Comparison of ENCODE assay signal across 9 mouse cellular contexts in the genomic region with DNA sequence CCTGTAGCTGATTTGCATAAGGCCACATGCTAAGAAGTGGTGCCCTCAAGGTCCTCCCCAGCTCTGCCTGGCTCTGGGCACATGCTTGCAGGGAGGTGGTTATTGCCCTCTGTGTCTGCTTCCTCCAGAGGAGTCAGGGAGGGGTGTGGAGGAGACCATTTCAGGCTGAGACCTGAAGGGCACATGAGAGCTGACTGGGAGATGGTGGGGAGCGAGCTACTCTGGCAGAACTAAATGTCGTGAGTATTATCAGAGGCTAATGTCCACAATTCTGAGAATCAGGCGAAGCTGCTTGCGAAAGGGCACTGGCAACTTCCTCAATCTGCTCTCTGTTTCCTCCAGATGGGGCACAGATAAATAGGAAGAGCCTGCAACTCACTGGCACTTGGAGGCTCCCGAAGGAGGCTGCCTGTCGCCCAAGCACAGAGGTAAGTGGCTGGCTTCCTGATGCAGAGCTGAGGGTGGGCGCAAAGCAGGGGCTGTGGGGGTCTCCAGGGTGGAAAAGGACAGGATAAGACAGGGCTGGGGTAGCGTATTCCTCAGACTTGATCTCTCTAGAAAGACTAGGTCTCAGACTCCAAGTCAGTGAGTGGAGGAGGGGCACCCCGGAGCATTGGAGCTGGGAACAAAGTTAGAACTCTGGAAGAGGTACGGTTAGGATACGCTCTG. TPM values are rescaled to one million over a fixed set of nuclear protein-coding genes. Genes with fewer than 3 reads are reported as not detected.
DNase-seq lines count a peak whose midpoint lies in the region; ATAC-seq lines count a peak whose summit lies in the region.
"Had no signal": no experiment of that assay in that cellular context is flagged by ENCODE, and none has a peak within 500 bp of the region (broad histone marks: within the 10 kb centered on the region; RNA-seq: fewer than 3 reads in every experiment).

Gene Csf2rb, plus strand, starts transcription at position 82 of the 669 bp plus-strand sequence.

- H3K79me2 ChIP-seq in macrophage (ENCODE audit: inconsistent target), result peaks cover 50% of the 10 kb centered on the region

- no peak within 1 kb of the TSS for H3K4me3 ChIP-seq in forebrain, embryonic 10.5 days
- H3K4me3 ChIP-seq in forebrain, embryonic 12.5 days (replicated peaks), result no peak within 1 kb of the TSS
- H3K4me3 ChIP-seq in macrophage (ENCODE audit: inconsistent target), result peak within 1 kb of the TSS; percentile 85
- H3K4me3 ChIP-seq in midbrain, embryonic 14.5 days (replicated peaks; ENCODE audit: low read depth, low read length), result no peak within 1 kb of the TSS

- H3K9me3 ChIP-seq in forebrain, embryonic 10.5 days, result no peaks in the 10 kb centered on the region
- H3K9me3 ChIP-seq in forebrain, embryonic 12.5 days, result no peaks in the 10 kb centered on the region
- H3K9me3 ChIP-seq in midbrain, embryonic 14.5 days (ENCODE audit: control insufficient read depth, low read length), result no peaks in the 10 kb centered on the region

- no peak for ATAC-seq in forebrain, embryonic 12.5 days (ENCODE audit: low FRiP score)
- peak; percentile 81 for ATAC-seq in hematopoietic stem cell, adult 5-6 weeks (replicated peaks in 1 of 2; ENCODE audit: insufficient read depth in 1 of 2, low FRiP score in 2 of 2, low TSS enrichment in 1 of 2, low read depth in 1 of 2, poor library complexity in 2 of 2, severe bottlenecking in 2 of 2)
- ATAC-seq in midbrain, embryonic 14.5 days (ENCODE audit: low FRiP score, low TSS enrichment), result no peak

- no peak within 1 kb of the TSS for H3K4me2 ChIP-seq in forebrain, embryonic 12.5 days
- H3K4me2 ChIP-seq in midbrain, embryonic 14.5 days (ENCODE audit: low read length), result no peak within 1 kb of the TSS

- H3K27me3 ChIP-seq in forebrain, embryonic 10.5 days (ENCODE audit: poor library complexity, severe bottlenecking), result no peaks in the 10 kb centered on the region
- H3K27me3 ChIP-seq in forebrain, embryonic 12.5 days, result no peaks in the 10 kb centered on the region
- H3K27me3 ChIP-seq in midbrain, embryonic 14.5 days (ENCODE audit: control insufficient read depth, insufficient read depth, low read length), result no peaks in the 10 kb centered on the region

- no peaks in the 10 kb centered on the region for H3K36me3 ChIP-seq in forebrain, embryonic 10.5 days (replicated peaks)
- no peaks in the 10 kb centered on the region for H3K36me3 ChIP-seq in forebrain, embryonic 12.5 days (replicated peaks)
- no peaks in the 10 kb centered on the region for H3K36me3 ChIP-seq in macrophage (ENCODE audit: inconsistent target)
- H3K36me3 ChIP-seq in midbrain, embryonic 14.5 days (ENCODE audit: control insufficient read depth, insufficient read depth, low read length), result no peaks in the 10 kb centered on the region

- DNase-seq in forebrain, embryonic 10.5 days (ENCODE audit: extremely low spot score, low spot score), result no peak
- DNase-seq in A20 (ENCODE audit: low read depth, low spot score), result peak; percentile 83
- DNase-seq in midbrain, embryonic 14.5 days, result no peak
- no peak for DNase-seq in thymus, postnatal 25 days
- DNase-seq in thymus, postnatal 14 days, result no peak
- DNase-seq: kidney, adult 18-20 months had no signal

- H3K4me1 ChIP-seq in forebrain, embryonic 10.5 days, result peaks cover 9% of the 10 kb centered on the region
- H3K4me1 ChIP-seq in forebrain, embryonic 12.5 days, result peaks cover 5% of the 10 kb centered on the region; the same call in 1 of the 2 replicates
- H3K4me1 ChIP-seq in midbrain, embryonic 14.5 days (ENCODE audit: control insufficient read depth, insufficient read depth, low read length), result no peaks in the 10 kb centered on the region

- WGBS in forebrain, embryonic 10.5 days, result 85% methylated on average over 11 of the region's 11 CpGs
- 83% methylated on average over 11 of the region's 11 CpGs for WGBS in forebrain, embryonic 12.5 days
- WGBS in macrophage (ENCODE audit: missing documents), result 3% methylated on average over 11 of the region's 11 CpGs
- WGBS in midbrain, embryonic 14.5 days, result 88% methylated on average over 11 of the region's 11 CpGs

- no peak within 1 kb of the TSS for H3K9ac ChIP-seq in forebrain, embryonic 12.5 days
- H3K9ac ChIP-seq in midbrain, embryonic 14.5 days (replicated peaks; ENCODE audit: low read length), result no peak within 1 kb of the TSS

- H3K27ac ChIP-seq in forebrain, embryonic 10.5 days, result peak within 1 kb of the TSS; percentile 56; the same call in 1 of the 2 replicates
- no peak within 1 kb of the TSS for H3K27ac ChIP-seq in forebrain, embryonic 12.5 days
- peak within 1 kb of the TSS; percentile 94 for H3K27ac ChIP-seq in macrophage
- H3K27ac ChIP-seq in midbrain, embryonic 14.5 days (replicated peaks; ENCODE audit: low read depth, low read length), result no peak within 1 kb of the TSS

RNA-seq across cellular contexts. Expression of gene Csf2rb, which starts in this region (rescaled TPM):
- 3.3 and 3.9 TPM in 2 replicates for polyA plus RNA-seq in forebrain, embryonic 10.5 days (2016; fragmentation: Nextera tagmentation; extraction: Ambion mirVana)
- 0.90 and 0.91 TPM in 2 replicates for polyA plus RNA-seq in forebrain, embryonic 12.5 days (2016; fragmentation: Nextera tagmentation; extraction: Ambion mirVana)
- 21.4 and 24.5 TPM in 2 replicates for total RNA-seq in hematopoietic stem cell, adult 5-6 weeks (2017)
- total RNA-seq in macrophage (2018; cell fraction: chromatin; rRNA removed), result 100 to 1,000 TPM in 25 of 26 experiments, 10 to 100 TPM in 1; 98.3 to 501 (median 237) TPM
- total RNA-seq in macrophage (2018; cell fraction: cytosol; rRNA removed), result 100 to 1,000 TPM in 24 of 26 experiments, 10 to 100 TPM in 2; 82.9 to 277 (median 147) TPM
- total RNA-seq in macrophage (2018; cell fraction: nucleus; rRNA removed), result 100 to 1,000 TPM; 137 to 557 (median 211) TPM
- polyA plus RNA-seq in macrophage (2018), result 65.3 to 406 TPM (median 143 TPM) in 3 replicates
- 0.28 and 1.0 TPM in 2 replicates for polyA plus RNA-seq in midbrain, embryonic 14.5 days (2014; fragmentation: Nextera tagmentation; extraction: Ambion mirVana)

Comparison
In these comparisons a context has a peak if more than half of its experiments do, and no peak if none do; other contexts are left out.
1. RNA of gene Csf2rb (polyA plus RNA-seq): 65.3 to 406 TPM in macrophage; 3.3 to 3.9 TPM in forebrain, embryonic 10.5 days, 0.28 to 1.0 TPM in midbrain, embryonic 14.5 days and 0.90 to 0.91 TPM in forebrain, embryonic 12.5 days; every median in the first group is over 10 times any median in the second.
2. H3K27ac ChIP-seq: peak in forebrain, embryonic 10.5 days (single experiment) and macrophage (single experiment); none in forebrain, embryonic 12.5 days (single experiment) and midbrain, embryonic 14.5 days (single experiment).
3. ATAC-seq: peak in hematopoietic stem cell, adult 5-6 weeks (2 of 2); none in forebrain, embryonic 12.5 days (single experiment) and midbrain, embryonic 14.5 days (single experiment).